Mouse (Mus musculus): ENCODE measurements at regions not wholly inside any gene's neighbourhood (a gene's known extent, or its start where the extent isn't known, plus 50 kb on each side); places are given as distances from the start of the nearest gene placed in this dataset.

- no peak for DNase-seq
Observed at GRCm38 (mm10) chrX:13344701-13345100, 63.9 kb downstream of the Ddx3x start.

- no peak for DNase-seq
Observed at GRCm38 (mm10) chrX:13345126-13345525, 64.4 kb downstream of the Ddx3x start.

- DNase-seq: no peak
Observed at GRCm38 (mm10) chrX:13346011-13346631, 65.4 kb downstream of the Ddx3x start.

- no peak for DNase-seq
Observed at GRCm38 (mm10) chrX:13346696-13347026, 65.9 kb downstream of the Ddx3x start.

GRCm38 (mm10) chrX:13347027-13347840 lies 66.5 kb downstream of the Ddx3x start:
- DNase-seq: peak; percentile 62

- no peak for DNase-seq
Observed at GRCm38 (mm10) chrX:13348415-13348814, 67.6 kb downstream of the Ddx3x start.

- DNase-seq: peak; percentile 55
Observed at GRCm38 (mm10) chrX:13350461-13350860, 69.7 kb downstream of the Ddx3x start.

- DNase-seq: no peak
Observed at GRCm38 (mm10) chrX:13357149-13357783, 76.5 kb downstream of the Ddx3x start.

- DNase-seq: no peak
Observed at GRCm38 (mm10) chrX:13357973-13358372, 77.2 kb downstream of the Ddx3x start.

GRCm38 (mm10) chrX:13360436-13360835 lies 79.7 kb downstream of the Ddx3x start:
- DNase-seq: peak; percentile 24

- DNase-seq: no peak
Observed at GRCm38 (mm10) chrX:13370319-13370718, 89.5 kb downstream of the Ddx3x start.

GRCm38 (mm10) chrX:13372752-13373151 lies 92.0 kb downstream of the Ddx3x start:
- DNase-seq: no peak

GRCm38 (mm10) chrX:13386354-13386753 lies 79.6 kb upstream of the Nyx start:
- peak; percentile 4 for DNase-seq

GRCm38 (mm10) chrX:13398466-13398865 lies 67.4 kb upstream of the Nyx start:
- DNase-seq: no peak

GRCm38 (mm10) chrX:13412726-13413125 lies 53.2 kb upstream of the Nyx start:
- DNase-seq: no peak

- peak; percentile 22 for DNase-seq
Observed at GRCm38 (mm10) chrX:13413135-13413534, 52.8 kb upstream of the Nyx start.

Data from adrenal gland, adult 8-10 months (tissue).